Mouse (Mus musculus) intestine, embryonic 16.5 days (tissue): ENCODE results near the gene Adap1. TPM values are rescaled to one million over a fixed set of nuclear protein-coding genes. Genes with fewer than 3 reads are reported as not detected.
A peak's percentile ranks its signal among the peaks of the same experiment; 100 is the strongest.

Experiments used
- ATAC-seq: fragments of 200-750 bp; cut with Nextera tagmentation; 2 replicates; pipeline ENCODE4 v1.8.0; 2017; ENCODE audit warnings: moderate TSS enrichment, moderate library complexity
- H3K27ac ChIP-seq: fragments of 300-500 bp; sonication (generic); 2 replicates; pipeline ENCODE4 v1.5.1; 2014; ENCODE audit warnings: mild to moderate bottlenecking, low read length
- H3K27me3 ChIP-seq: fragments of 300-500 bp; sonication (generic); replicated peaks from 2 replicates; pipeline ENCODE4 v1.6.1; 2014; ENCODE audit warnings: low read length, control low read depth, mixed read lengths; ENCODE audit not compliant: control insufficient read depth, insufficient read depth
- H3K36me3 ChIP-seq: fragments of 300-500 bp; sonication (generic); 2 replicates; pipeline ENCODE4 v1.6.1; 2014; ENCODE audit warnings: low read length, control low read depth; ENCODE audit not compliant: control insufficient read depth, insufficient read depth
- H3K4me1 ChIP-seq: fragments of 300-500 bp; sonication (generic); 2 replicates; pipeline ENCODE4 v1.6.1; 2014; ENCODE audit warnings: low read length, control low read depth, mixed read lengths; ENCODE audit not compliant: control insufficient read depth, insufficient read depth
- H3K4me2 ChIP-seq: fragments of 300-500 bp; sonication (generic); 2 replicates; pipeline ENCODE4 v1.6.1; 2014; ENCODE audit warnings: low read depth, low read length, control low read depth
- H3K4me3 ChIP-seq: fragments of 300-500 bp; sonication (generic); 2 replicates; pipeline ENCODE4 v1.5.1; 2014; ENCODE audit warnings: mild to moderate bottlenecking, low read length
- H3K9ac ChIP-seq: fragments of 300-500 bp; sonication (generic); 2 replicates; pipeline ENCODE4 v1.6.1; 2014; ENCODE audit warnings: low read depth, low read length
- H3K9me3 ChIP-seq: fragments of 300-500 bp; sonication (generic); 2 replicates; pipeline ENCODE4 v1.6.1; 2016; ENCODE audit warnings: low read length, control low read depth; ENCODE audit not compliant: control insufficient read depth
- WGBS: fragments of 180-500 bp; shearing (Covaris S2); extraction: QIAGEN DNeasy Blood & Tissue Kit; methylation state at CpG from one replicate; pipeline ENCODE4 v1.1.7; 2014; 5-methylcytosine and 5-hydroxymethylcytosine counted together
- microRNA counts: library from miRNA; unstranded; fragments of <30 nt; microRNA quantifications from one replicate; lab custom pipeline; 2016
- microRNA-seq: library from miRNA; unstranded; fragments of <30 nt; microRNA quantifications from one replicate; pipeline ENCODE4, GENCODE M21; 2016
- polyA plus RNA-seq: library from polyadenylated mRNA; unstranded; fragments of >200 nt; fragmentation: Nextera tagmentation; extraction: Ambion mirVana; gene quantifications from 2 replicates; pipeline ENCODE4 v1.2.1, GENCODE M21; 2015

The Adap1 gene
- polyA plus RNA-seq, 1 experiment from 2014 or later = 5.3 TPM

DNA sequence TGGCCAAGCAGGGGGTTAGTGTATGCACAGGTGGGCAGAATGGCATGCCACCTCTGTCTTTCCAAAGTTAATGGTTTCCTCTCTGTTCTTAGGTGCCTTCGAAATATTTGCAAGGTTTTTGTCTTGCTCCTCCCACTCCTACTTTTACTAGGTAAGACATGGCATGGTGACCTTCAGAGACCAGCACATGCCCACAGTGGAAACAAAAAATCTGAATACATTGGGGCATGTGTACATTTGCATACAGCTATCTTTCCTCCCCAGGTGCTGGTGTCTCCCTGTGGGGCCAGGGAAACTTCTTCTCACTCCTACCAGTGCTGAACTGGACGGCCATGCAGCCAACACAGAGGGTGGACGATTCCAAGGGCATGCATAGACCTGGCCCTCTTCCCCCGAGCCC lies 91.0 kb downstream of the Adap1 start:
- Histone ChIP-seq H3K27ac (no peak overlapping the region), H3K27me3 (no peaks in the 10 kb centered on the region), H3K4me2 (no peak overlapping the region), H3K36me3 (peaks cover 23% of the 10 kb centered on the region), H3K9me3 (no peaks in the 10 kb centered on the region), H3K9ac (no peak overlapping the region), H3K4me1 (no peaks in the 10 kb centered on the region), H3K4me3 (no peak overlapping the region)
- 92% methylated on average over 4 of the region's 4 CpGs for WGBS
- no peak for ATAC-seq

DNA sequence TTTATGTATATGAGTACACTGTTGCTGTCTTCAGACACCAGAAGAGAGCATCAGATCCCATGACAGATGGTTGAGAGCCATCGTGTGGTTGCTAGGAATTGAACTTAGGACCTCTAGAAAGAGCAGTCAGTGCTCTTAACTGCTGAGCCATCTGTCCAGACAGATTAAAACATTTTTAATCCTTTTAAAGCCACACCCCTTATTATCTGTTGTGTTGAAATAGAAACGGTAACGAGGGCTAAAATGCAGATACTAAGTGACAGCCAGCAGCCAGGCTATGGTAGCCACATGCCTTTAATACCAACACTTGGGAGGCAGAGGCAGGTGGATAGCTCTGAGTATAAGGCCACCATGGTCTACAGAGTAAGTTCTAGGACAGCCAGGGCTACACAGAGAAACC lies 93.3 kb downstream of the Adap1 start:
- peaks cover 29% of the 10 kb centered on the region for H3K36me3 ChIP-seq
- no peak overlapping the region for H3K4me3 ChIP-seq
- 82% methylated on average over 3 of the region's 3 CpGs for WGBS
- H3K27me3 ChIP-seq = no peaks in the 10 kb centered on the region
- H3K9me3 ChIP-seq = no peaks in the 10 kb centered on the region
- H3K4me1 ChIP-seq = no peaks in the 10 kb centered on the region
- H3K4me2 ChIP-seq = no peak overlapping the region
- no peak for ATAC-seq
- no peak overlapping the region for H3K9ac ChIP-seq
- H3K27ac ChIP-seq = no peak overlapping the region

DNA sequence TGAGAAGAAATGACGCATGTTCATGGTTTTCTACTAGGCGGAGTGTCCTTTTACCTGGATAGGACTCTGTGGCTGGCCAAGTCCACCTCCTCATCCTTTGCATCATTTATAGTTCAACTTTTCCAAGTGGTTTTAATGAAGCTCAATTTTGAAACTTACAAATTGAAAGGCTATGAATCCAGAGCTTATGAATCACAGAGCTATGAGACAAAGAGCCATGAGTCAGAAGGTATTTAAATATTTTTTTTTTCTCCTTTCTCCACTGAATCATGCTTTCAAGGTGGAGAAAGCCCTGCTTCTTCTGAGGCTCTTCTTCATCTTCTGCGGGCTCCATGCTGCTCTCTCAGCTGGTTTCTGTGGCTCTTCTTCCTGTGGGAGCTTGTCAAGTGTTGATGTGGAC lies 95.7 kb downstream of the Adap1 start:
- WGBS = 94% methylated on average over 3 of the region's 3 CpGs
- Histone ChIP-seq H3K27ac (no peak overlapping the region), H3K4me2 (no peak overlapping the region), H3K9me3 (no peaks in the 10 kb centered on the region), H3K4me3 (no peak overlapping the region), H3K9ac (no peak overlapping the region), H3K4me1 (no peaks in the 10 kb centered on the region), H3K36me3 (peaks cover 24% of the 10 kb centered on the region), H3K27me3 (no peaks in the 10 kb centered on the region)
- ATAC-seq = no peak

DNA sequence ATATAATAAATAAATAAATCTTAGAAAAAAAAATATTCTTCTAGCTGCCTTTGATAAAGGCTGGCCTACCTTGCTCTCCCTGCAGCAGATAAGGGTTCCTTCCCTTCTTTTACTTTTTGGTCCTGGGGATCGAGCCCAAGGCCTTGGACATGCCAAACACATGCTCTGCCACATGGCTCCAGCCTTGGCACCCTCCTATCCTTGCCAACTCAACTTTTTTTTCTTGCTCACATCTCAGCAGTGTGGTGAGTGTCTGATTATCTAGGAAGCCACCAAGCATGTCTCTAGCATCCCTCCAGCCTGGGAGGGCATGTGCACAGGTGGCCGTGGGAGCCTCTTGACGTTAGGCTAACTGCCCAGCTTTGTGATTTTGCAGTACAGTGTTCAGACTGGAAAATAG lies 97.1 kb downstream of the Adap1 start:
- Histone ChIP-seq H3K36me3 (peaks cover 23% of the 10 kb centered on the region), H3K9ac (no peak overlapping the region), H3K4me1 (no peaks in the 10 kb centered on the region), H3K4me2 (no peak overlapping the region), H3K9me3 (no peaks in the 10 kb centered on the region), H3K27ac (no peak overlapping the region), H3K4me3 (no peak overlapping the region), H3K27me3 (no peaks in the 10 kb centered on the region)
- 94% methylated on average over 3 of the region's 3 CpGs for WGBS
- ATAC-seq = no peak

DNA sequence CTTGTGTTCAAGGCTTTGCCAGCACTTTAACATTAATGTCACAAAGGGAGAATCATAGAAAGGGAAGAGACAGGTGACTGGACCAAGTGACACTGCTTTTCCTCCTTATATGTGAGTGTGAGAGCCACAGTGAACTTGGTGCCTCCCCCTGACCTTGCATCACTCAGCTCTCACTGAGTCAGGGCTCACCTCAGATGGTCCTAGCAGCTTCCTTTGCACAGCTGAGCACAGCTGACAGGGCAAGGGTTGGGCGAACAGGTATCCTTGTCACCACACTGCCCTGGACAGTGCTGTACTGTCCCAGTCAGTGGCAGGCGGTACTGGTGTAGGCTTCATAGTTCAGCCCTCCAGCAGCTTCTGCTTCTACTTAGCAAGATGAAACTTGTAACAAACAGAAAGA lies 97.8 kb downstream of the Adap1 start:
- H3K27ac ChIP-seq = no peak overlapping the region
- H3K9ac ChIP-seq = no peak overlapping the region
- H3K4me2 ChIP-seq = no peak overlapping the region
- peaks cover 23% of the 10 kb centered on the region for H3K36me3 ChIP-seq
- ATAC-seq = no peak
- H3K4me1 ChIP-seq = no peaks in the 10 kb centered on the region
- no peak overlapping the region for H3K4me3 ChIP-seq
- no peaks in the 10 kb centered on the region for H3K27me3 ChIP-seq
- H3K9me3 ChIP-seq = no peaks in the 10 kb centered on the region
- WGBS = 96% methylated on average over 2 of the region's 2 CpGs

DNA sequence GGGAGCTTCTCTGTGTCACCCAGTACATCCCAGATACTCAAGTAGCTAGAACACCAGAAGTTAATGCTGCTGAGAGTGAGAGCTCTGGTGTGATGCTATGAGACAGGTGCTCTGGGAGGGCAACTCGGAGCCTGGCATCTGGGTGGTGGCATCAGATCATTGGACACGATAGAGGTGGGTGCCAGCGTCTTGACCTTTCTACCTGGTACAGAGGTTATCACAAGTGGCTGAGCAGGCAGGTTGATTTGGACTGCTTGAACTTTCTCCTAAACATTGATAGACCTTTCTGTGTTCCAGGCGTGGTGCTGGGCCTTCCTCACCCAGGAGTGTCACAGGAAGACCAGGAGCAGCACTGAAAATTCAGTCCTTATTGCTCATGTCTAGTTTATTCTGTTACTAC lies 98.2 kb downstream of the Adap1 start:
- Histone ChIP-seq H3K27ac (no peak overlapping the region), H3K4me2 (no peak overlapping the region), H3K9me3 (no peaks in the 10 kb centered on the region), H3K4me1 (no peaks in the 10 kb centered on the region), H3K27me3 (no peaks in the 10 kb centered on the region), H3K36me3 (peaks cover 23% of the 10 kb centered on the region), H3K9ac (no peak overlapping the region), H3K4me3 (no peak overlapping the region)
- no peak for ATAC-seq
- 90% methylated on average over 4 of the region's 4 CpGs for WGBS

DNA sequence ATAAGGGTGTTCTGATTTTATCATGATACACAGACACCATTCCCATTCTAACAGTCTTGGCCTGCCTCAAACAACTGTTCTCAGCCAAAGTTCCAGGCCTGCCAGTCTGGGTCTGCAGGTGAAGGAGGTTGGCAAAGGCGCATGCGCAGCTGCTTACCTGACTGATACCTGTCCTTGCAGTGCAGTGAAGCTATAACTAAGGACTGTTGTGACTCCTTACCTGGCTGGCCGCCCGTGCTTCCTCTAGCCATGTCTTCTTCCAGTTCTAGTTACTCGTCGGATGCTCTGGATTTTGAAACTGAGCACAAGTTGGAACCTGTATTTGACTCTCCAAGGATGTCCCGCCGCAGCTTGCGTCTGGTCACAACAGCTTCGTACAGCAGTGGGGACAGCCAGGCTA lies 102.1 kb downstream of the Adap1 start:
- Histone ChIP-seq H3K4me1 (no peaks in the 10 kb centered on the region), H3K36me3 (peaks cover 14% of the 10 kb centered on the region; the same call in 1 of the 2 replicates), H3K27me3 (no peaks in the 10 kb centered on the region), H3K27ac (no peak overlapping the region), H3K4me2 (no peak overlapping the region), H3K9me3 (no peaks in the 10 kb centered on the region), H3K4me3 (no peak overlapping the region), H3K9ac (no peak overlapping the region)
- 92% methylated on average over 10 of the region's 10 CpGs for WGBS
- ATAC-seq = no peak

MicroRNAs encoded within 50 kb of the gene (microRNA counts, 519-probe panel; counts per million panel counts)
- microRNA mmu-miR-339-3p (lab: Ali Mortazavi, UCI) = 35.7 counts per million
- 35.7 counts per million for microRNA mmu-miR-339-5p (lab: Ali Mortazavi, UCI)

Small RNAs within 50 kb of the gene (microRNA-seq; reads per million reads assigned to microRNA genes)
- 437 reads per million, percentile 66 among the genes with 10 or more reads in this experiment for gene Mir339

Other genes starting within 250 kb of the Adap1 start
- 22.7 and 23.6 TPM in 2 replicates for gene Prkar1b, start 175.6 kb downstream of the Adap1 start, polyA plus RNA-seq
- 2.4 and 4.7 TPM in 2 replicates for gene Dnaaf5, start 175.4 kb downstream of the Adap1 start, polyA plus RNA-seq
- 36.6 and 38.8 TPM in 2 replicates for gene Sun1, start 125.0 kb downstream of the Adap1 start, polyA plus RNA-seq
- gene Get4, start 73.3 kb downstream of the Adap1 start, polyA plus RNA-seq = 136 and 143 TPM in 2 replicates
- gene Cox19, start 25.8 kb upstream of the Adap1 start, polyA plus RNA-seq = 183 and 195 TPM in 2 replicates
- gene Cyp2w1, start 27.0 kb upstream of the Adap1 start, polyA plus RNA-seq = 33.9 and 44.0 TPM in 2 replicates
- gene Gpr146, start 52.1 kb upstream of the Adap1 start, polyA plus RNA-seq = 2.3 and 2.5 TPM in 2 replicates
- gene C130050O18Rik, start 79.7 kb upstream of the Adap1 start, polyA plus RNA-seq = 0.87 and 1.0 TPM in 2 replicates
- gene Gper1, start 97.5 kb upstream of the Adap1 start, polyA plus RNA-seq = 1.1 and 1.5 TPM in 2 replicates
- 25.8 and 35.5 TPM in 2 replicates for gene 3110082I17Rik, start 134.9 kb upstream of the Adap1 start, polyA plus RNA-seq
- 7.1 and 7.2 TPM in 2 replicates for gene Zfand2a, start 158.9 kb upstream of the Adap1 start, polyA plus RNA-seq
- not detected in 2 replicates for gene Uncx, start 217.9 kb upstream of the Adap1 start, polyA plus RNA-seq